Mouse (Mus musculus) spleen, embryonic (tissue): Measurements from ENCODE around the gene Sptbn1.

Experiments
- CTCF ChIA-PET: fragments of 350-600 bp; sonication (Branson Sonifier 250); formaldehyde crosslinking; loops from one replicate; lab custom pipeline; 2022; lab: Charles Lee

Sptbn1 gene

DNA sequence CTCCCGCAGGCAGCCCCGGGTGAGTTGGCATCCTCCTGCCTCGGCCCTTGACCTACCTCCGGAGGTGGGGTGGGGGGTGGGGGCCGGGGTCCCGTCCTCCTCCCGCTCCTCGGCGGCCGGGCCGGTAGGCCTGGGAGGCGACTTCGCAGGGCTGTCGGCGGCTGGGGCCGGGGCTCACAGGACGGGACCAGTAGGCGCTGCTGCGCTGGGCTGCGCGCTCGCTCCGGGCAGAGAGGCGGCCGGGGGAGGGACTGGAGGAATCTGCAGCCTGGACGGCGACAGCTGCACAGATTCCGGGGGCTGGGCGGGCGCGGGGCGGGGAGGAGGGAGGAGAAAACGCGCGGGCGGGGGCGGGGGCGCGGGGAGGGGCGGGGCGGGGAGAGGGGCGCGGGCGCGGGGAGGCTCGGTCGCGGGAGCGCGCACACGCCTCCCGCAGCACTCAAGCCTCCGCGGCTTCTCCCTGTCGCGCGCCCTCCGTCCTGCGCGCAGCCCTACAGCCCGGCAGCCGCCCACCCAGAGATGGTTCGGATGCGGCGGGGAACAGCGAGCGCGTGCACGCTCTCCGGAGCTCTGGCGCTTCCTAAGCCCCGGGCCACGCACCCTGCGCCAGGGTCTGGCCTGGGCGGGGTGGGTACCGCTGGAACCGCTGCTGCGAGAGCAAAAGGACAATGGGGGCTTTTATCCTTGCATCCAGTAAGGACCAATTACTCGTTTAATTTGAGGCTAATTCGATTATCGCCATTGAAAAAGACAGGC is at the start of gene Sptbn1:
Sptbn1 (minus strand) TSS at position 284 of the 756 bp plus-strand sequence.
- CTCF ChIA-PET = no interaction called here

DNA sequence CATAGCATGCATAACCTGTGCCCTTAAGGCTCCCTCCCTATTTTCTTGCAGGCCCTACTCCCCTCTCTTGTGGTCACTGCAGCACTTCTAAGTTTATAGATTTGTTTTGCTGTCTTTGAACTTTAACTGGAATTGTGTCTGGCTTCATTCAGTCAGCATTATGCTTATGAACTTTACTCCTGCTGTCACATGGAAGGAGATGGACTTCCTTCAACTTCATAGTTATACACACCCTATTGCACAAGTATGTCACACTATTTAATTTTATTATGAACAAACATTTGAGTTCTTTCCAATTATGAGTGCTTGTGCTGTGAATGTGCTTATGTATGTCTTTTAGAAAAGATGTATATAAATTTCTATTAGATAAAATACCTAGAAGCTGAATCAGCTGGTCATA is 26.3 kb upstream of the Sptbn1 start:
- CTCF ChIA-PET = interaction anchor here (0.7 kb wide), 1 partner anchor 439 kb away, joined by 3 read pairs; no protein-coding TSS in a partner anchor

DNA sequence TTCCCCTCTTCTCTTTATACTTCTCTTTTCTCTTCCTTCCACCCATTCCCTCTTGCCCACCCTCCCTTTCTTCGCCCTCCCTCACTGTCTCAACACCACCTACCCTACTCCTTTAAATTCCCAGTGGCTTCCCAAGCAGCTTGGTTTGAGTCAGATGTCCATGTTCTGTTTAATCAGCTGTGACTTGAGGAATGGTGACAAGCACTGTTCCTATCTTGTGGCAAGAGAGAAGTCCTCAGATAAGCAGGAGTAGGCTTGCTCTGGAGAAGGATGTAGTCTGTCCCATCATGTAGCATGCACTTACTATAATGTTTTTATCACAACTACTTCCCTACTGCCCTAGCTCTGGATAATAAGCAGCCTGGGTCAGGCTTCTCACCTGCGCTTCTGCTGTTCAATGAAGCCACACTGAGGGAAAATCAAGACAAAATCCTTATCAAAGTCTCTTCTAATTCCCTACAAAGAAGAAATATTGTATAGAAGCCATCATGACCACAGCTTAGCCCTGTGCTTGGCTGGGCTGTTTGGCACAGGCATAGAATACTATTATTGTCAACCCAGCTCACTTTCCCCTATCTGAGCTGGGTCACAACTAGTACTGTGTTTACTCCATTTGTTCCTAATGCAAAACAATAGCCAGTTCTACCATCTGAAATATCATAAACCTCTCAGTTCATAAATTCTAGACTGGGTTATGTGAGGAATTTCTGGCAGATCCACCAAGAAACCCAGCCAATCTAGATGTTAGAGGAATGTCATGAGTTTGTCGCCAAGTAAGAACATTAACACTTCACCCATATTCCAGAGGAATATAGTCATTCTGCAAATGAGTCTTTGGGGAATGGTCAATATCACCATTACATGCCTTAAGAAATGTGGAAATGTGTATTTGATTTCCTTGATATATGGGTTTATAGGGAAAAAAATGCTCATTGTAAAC is 24.5 kb upstream of the Sptbn1 start:
- CTCF ChIA-PET = no interaction called here

DNA sequence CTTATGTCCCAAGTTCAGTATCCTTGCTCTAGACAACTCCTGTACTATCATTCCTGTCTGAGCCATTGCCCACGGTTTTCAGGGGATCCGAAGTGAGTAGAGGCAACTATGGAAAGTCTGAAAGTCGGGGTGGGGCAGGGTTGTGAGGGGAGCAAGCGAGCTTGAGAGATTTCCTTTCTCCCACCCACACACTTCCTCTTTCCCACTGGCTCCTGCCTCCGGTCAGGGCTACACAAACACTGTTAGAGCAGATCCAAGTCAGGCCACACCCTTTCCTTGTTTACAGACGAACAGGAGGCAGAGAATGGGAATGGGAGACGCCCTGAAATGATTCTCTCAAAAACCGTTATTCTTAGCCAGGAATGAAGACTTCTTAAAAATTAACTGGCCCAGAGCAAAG is 23.2 kb upstream of the Sptbn1 start:
- CTCF ChIA-PET = no interaction called here

DNA sequence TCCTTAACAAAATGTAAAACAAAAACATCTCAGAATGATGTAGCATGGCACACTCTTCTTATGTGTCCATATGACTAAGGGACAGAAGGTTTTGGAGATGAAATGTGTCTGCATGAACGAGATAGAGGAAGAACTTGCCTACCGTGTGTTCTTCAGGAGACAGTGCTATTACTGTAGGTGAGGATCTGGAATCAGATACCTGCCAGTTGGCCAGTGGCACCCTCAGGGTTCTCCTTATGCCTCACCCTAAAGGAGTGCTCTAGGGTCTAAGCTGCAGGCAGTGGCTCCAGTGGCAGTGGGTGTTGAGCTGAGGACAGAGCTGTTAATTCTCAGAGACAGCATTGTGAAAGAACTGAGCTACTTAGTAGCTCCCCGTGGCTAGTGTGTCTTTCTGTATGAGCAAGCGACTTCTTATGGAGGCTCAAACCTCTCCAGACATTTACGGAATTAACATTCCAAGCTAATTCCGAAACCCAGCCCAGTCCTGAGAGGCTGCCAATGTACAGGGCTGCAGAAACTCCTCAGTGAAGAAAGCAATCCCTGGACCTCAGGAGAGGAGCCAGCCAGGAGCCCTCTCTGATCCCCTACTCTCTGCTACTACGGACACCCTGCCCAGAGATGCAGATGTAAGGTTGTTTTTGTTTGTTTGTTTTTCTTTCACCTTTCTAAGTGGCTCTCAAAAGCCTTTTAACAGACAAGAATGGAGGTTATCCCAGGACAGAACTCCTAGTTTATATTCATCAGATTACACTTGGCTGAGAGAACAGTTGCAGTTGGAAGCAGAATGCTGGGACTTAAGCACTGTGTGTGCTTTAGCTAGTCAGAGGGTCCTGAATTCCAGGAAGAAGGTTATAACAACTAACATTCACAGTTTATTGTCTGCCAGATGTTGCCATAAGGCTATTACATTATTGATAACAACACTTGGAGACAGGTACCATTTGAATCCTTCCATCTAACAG is 21.8 kb upstream of the Sptbn1 start:
- CTCF ChIA-PET = no interaction called here

DNA sequence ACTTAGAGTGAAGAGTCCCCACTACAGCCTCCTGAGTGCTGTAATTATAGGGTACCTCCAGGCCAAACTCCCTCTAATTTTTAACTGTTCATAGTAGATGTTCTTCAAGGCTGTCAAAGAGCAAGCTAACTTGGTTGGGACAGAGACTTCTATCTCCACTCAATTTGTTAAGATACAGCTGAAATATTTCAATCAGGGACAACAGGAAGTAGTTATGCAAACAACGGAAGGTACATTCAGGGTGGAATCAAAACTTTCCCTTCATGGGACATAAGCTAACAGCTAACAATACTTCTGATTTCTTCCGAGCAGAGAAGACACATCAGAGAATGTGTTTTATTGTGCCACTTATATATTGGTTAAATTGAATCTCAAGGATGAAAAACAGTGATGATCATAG is 20.1 kb upstream of the Sptbn1 start:
- CTCF ChIA-PET = no interaction called here

DNA sequence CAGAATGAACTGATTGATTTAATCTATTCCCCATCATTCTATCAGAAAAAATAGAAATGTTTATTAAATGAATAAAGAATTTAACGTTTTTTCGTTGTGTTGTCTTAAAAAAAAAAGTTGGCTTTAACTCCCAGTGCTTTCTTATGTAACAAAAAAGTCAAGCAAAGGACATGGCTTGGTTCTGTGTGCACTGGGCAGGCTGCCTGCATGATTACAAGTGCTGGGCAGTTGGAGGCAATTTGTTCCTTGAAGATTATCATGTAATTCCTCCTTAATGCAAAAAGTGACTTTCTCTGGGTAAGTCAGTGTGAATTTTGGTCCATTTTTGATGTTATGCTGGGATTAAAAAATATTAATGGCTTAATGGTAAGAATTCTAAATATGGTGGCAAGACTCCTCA is 15.7 kb upstream of the Sptbn1 start:
- CTCF ChIA-PET = no interaction called here

DNA sequence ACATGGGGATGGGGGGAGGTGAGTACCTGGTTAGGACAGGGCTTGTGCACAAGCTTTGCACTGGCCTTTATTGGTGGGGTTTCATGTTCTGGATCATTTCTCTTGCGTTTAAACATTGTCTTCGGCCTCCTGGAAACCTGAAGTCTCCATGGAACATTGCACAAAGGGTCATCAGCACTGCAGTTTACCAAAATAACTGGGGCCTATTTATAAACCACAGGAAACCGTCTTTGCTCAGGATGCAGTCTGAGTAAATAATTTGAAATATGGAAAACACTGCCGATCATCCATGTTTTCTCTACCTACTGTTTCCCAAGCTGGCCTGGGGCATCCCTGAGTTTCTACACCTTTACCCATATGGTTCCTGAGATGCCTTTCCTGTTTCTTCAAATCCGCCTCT is 13.1 kb upstream of the Sptbn1 start:
- CTCF ChIA-PET = no interaction called here

DNA sequence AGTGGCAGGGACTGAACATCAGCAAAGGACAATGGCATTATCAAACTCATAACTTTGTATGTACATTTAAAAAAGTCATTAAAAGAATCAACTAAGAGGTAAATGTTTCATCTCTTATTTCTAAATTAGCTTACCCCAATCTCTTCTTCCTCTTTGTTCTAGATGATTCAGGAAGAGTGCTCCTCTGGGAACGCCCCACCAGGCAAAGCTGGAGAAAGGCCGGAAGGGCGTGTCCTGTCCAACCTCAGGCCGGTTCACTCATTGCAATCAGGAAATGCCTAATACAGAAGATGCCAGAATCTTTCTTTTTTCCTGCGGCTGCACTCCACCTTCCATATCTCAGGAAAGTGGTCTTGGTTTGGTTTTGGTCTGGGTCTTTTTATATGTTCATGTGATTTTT is 11.3 kb upstream of the Sptbn1 start:
- CTCF ChIA-PET = no interaction called here

DNA sequence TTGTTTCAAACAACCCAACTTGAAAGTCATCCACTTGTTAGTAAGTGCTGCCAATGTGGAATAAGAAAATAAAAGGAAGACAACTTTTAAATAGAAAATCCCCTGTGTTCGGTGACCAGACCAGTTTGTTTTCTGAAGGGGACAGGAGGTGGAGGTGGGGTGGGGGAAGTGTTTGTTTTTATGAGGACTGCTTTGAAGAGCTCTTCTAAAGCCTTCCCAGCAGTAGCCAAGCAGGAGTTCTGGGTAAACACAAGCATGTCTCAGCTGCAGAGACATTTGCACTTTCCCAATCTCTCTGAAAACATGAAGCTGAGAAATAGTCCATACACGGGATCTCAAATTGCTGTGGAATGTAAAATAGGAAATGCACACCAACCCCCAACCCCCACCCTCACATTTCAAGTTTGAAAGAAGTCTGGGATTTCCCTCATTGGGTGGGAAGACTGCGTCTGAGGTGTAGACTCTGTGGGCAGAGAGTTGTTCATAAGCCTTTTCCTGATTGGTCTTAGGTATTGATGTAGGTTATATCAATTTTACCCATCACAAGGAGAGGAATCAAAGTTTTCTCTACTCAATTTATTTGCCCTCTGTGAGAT is 7.6 kb upstream of the Sptbn1 start:
- CTCF ChIA-PET = interaction anchor here (0.7 kb wide), 1 partner anchor 765 kb away, joined by 4 read pairs; no protein-coding TSS in a partner anchor

DNA sequence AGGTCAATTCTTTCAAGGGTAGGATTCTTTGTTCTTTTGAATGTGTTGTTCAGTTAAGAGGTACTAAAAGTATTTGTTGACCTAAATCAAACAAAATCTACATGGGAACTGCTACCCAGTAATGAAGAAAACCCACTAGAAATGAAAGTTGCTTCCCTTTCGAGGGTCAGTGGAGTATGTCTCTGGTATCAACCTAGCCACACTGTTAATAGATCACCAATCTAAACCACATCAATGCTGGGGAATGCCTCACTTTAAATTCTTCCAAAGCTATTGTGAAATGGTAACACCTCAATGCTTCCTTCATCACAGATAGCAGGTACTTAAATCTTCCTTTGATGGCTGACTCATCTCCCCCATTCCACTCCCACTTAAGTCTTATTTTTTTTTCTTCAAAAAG is 1.5 kb upstream of the Sptbn1 start:
- CTCF ChIA-PET = no interaction called here

DNA sequence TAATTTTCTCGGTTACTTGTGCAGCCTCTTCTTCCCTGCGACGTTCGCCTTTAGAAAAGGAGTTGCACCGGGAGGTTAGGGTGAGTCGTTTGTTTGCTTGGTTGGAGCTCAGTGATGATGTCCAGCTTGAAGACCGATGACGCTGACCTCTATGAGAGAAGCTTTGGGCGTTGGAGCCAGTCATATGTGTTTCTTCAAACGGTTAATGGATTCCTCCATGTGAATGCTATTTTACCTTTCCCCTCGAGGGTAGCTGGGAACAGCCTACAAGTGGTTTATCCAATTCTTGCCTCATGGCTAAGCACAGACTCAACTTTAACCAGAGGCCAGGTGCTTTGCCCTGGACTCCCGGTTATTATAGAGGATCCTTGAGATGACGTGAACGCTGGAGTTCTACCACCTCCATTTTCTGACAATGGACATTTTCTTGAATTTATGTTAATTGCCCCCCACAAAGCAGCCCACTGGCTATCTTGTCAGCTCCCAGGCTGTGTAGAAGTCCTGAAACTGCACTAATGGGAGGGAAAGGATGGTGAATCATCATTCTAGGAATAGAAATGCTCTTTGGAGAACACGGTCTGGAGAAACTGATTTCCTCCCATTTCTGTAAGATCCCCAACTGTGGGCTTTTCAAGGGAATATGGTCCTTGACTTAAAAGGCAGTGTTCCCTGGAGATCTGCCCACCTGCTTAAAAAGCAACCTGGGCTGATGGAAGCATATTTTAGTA is 837 bp upstream of the Sptbn1 start:
- CTCF ChIA-PET = no interaction called here

DNA sequence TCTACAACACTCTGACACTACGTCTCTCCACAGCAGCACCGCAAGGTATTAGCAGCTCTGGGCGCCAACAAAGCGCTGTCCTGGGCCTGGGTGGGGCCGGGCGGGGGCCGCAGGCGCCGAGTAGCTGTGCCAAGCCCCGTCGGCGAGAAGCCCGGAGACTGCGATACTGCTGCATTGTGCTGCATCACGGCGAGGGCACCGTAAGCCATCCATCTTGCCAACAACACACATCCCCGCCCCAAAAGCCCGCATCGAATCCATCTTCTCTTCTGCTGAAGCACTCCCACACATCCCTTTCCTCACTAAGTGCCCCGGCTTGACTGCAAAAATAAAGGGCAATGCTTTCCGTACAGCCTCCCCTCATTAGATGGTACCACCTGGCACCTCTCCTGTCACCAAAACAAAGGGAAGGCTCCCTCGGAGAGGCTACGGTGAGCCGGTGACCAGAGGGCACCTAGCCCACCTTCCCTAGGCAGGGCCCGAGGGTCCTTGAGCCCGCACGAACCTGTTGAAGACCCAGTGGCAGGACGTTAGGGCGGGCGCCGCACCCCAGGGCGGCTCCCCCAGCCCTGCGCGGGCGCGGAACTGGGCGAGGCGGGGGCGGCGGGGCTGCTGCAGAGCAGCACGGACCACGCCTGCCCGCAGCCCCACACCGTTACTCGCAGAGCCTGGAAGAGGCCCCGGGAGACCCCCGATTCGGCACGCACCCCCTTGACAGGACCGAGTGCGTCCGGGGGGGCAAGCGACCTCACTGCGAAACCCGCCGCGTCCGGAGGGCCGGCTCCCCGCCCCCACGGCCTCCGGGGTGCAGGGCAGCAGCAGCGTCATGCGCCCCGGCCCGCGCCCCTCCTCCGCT is 711 bp downstream of the Sptbn1 start:
- CTCF ChIA-PET = no interaction called here

DNA sequence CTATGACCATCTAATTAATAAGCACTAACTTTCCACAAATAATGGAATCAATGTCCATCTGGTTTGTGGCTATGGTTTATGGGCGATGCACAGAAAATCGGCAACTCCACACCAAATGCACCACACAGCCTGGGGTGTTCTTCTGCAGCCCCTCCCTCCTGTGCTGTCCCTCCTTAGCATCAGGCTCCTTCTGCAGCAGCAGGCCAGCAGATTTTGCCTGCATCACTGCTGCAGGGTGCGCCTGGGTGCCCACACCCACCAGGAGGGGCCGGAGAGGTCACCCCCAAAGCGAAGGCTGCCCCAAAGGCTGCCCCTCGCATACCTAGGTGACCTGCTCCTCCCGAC is 1.3 kb downstream of the Sptbn1 start:
- CTCF ChIA-PET = no interaction called here

DNA sequence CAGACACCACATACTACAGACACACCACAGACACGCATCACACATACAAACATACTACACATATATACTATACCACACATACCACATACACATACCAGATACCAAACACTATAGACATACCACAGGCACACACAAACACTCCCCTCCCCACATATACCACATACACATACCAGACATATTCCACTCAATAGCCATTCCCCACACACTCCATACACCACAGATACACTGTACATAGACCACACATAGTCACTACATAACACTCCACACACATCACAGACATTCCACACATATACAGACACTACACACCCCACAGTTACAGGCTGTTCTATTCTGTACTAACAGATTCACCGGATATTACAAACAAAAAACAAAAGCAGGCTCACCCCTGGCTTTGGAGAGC is 2.3 kb downstream of the Sptbn1 start:
- CTCF ChIA-PET = no interaction called here

DNA sequence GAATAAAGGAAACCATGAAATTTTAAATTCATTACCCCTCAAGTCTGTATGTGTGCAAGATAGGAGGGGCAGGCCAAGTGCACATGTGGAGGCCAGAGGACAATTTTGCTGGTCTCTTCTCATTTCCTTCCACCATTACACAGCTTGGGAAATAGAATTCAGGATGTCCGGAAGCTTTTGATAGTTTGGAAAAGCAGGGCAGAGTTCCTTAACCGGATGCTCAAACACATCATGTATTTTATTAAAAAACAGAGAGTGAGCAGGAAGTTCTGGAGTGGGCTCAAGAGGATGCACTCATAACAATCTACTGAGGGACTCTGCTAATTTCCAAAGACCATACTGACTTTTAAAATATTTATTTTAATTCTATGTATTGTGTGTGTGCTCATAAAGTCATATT is 4.3 kb downstream of the Sptbn1 start:
- CTCF ChIA-PET = no interaction called here

DNA sequence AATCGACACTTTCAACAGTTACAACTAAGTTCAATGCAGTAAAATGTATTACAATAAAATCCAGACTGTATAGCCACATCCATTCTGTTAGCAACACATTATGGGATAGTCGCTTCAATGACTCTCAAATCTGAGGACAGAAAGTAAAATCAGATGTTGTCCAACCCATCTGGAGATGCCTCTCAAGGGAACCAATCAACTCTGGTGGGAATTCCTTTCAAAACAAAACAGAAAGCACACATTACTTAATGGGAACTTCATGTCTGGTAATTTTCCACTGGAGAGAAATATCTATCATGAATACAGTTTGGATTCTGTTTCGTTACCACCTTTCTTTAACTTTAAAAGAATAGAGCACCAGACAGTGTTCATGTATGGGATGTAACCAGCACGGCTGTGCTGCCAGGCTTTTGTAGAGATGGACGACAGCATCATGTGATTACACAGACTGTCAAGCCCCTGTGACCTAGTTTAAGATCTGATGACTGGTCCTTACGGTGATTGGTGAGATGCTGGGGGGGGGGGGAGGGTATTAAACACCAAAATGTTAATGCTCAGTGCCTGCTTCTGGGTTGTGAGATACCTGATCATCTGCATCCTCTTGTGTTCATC is 9.1 kb downstream of the Sptbn1 start:
- CTCF ChIA-PET = no interaction called here

DNA sequence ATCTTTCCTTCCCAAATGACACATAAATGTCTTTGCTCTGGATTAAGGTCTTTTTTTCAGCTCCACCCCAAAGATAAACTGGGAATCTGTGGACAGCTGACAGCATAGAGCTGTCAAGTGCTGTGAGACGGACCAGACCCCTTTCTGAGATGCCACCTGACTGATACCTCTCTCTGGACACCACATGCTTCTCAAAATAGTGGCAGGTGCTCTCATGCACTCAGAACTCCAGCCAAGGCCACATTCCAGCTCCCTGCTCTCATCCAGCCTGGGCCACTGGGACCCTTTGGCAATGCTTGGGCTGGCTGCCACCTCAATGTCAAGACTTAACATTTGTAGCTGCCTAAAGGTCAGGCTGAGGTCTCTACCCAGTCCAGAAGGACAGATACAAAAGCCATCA is 10.2 kb downstream of the Sptbn1 start:
- CTCF ChIA-PET = no interaction called here

DNA sequence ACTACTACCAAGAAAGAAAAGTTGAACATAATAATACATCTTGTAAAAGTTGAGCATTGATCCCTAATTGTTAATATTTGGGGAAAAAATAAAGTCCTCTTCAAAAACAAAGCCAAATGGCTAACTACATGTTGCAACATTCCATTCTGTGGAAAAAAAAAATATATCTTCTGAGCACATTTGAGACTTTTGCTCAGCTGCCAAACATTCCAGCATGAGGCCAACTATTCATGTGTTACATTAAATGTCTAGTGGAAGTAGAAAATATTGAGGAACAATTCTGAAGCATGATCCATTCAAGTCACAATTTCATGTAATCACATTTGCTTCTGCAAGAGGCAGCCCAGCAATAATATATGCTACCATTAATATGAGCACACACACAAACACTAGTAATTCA is 10.9 kb downstream of the Sptbn1 start:
- CTCF ChIA-PET = no interaction called here
